Mouse (Mus musculus): Measurements from ENCODE around the gene Usp29. TPM values are rescaled to one million over a fixed set of nuclear protein-coding genes. Genes with fewer than 3 reads are reported as not detected.
A peak's percentile ranks its signal among the peaks of the same experiment; 100 is the strongest.
"Not testable (repeated sequence)": the region's sequence is repeated elsewhere in the genome, so short reads cannot be mapped to it uniquely, and the experiment has no call there.

The Usp29 gene
- polyA plus RNA-seq, 1 experiment from 2014 or later, result 10.4 TPM

GRCm38 (mm10) chr7:6753440-6753839 lies 23.1 kb downstream of the Usp29 start:
- Histone ChIP-seq H3K4me2 (no peak overlapping the region), H3K4me3 (ENCODE audit: low read depth, low read length) (no peak overlapping the region), H3K9me3 (ENCODE audit: control insufficient read depth, low read length) (no peaks in the 10 kb centered on the region), H3K9ac (ENCODE audit: low read depth, low read length) (no peak overlapping the region), H3K36me3 (ENCODE audit: control insufficient read depth, insufficient read depth, low read length) (no peaks in the 10 kb centered on the region), H3K4me1 (replicated peaks; ENCODE audit: control insufficient read depth, insufficient read depth, low read length) (no peaks in the 10 kb centered on the region), H3K27me3 (replicated peaks; ENCODE audit: control insufficient read depth, insufficient read depth, low read length) (no peaks in the 10 kb centered on the region), H3K27ac (ENCODE audit: low read depth, low read length) (no peak overlapping the region)
- ATAC-seq (replicated peaks; ENCODE audit: low FRiP score), result no peak
- 33% methylated on average over 4 of the region's 4 CpGs for WGBS
- no peak for DNase-seq (ENCODE audit: low spot score)

- ATAC-seq (replicated peaks; ENCODE audit: low FRiP score) (no peak), DNase-seq (ENCODE audit: low spot score) (no peak)
- Histone ChIP-seq H3K9ac (ENCODE audit: low read depth, low read length) (no peak overlapping the region), H3K4me3 (ENCODE audit: low read depth, low read length) (no peak overlapping the region), H3K36me3 (ENCODE audit: control insufficient read depth, insufficient read depth, low read length) (no peaks in the 10 kb centered on the region), H3K4me1 (replicated peaks; ENCODE audit: control insufficient read depth, insufficient read depth, low read length) (no peaks in the 10 kb centered on the region), H3K9me3 (ENCODE audit: control insufficient read depth, low read length) (no peaks in the 10 kb centered on the region), H3K4me2 (no peak overlapping the region), H3K27ac (ENCODE audit: low read depth, low read length) (no peak overlapping the region), H3K27me3 (replicated peaks; ENCODE audit: control insufficient read depth, insufficient read depth, low read length) (no peaks in the 10 kb centered on the region)
- 76% methylated on average over 4 of the region's 4 CpGs for WGBS
Measured at GRCm38 (mm10) chr7:6756777-6757291, 26.5 kb downstream of the Usp29 start.

GRCm38 (mm10) chr7:6759698-6760097 lies 29.3 kb downstream of the Usp29 start:
- Histone ChIP-seq H3K4me2 (no peak overlapping the region), H3K27me3 (replicated peaks; ENCODE audit: control insufficient read depth, insufficient read depth, low read length) (no peaks in the 10 kb centered on the region), H3K4me1 (replicated peaks; ENCODE audit: control insufficient read depth, insufficient read depth, low read length) (no peaks in the 10 kb centered on the region), H3K9me3 (ENCODE audit: control insufficient read depth, low read length) (no peaks in the 10 kb centered on the region), H3K27ac (ENCODE audit: low read depth, low read length) (no peak overlapping the region), H3K9ac (ENCODE audit: low read depth, low read length) (no peak overlapping the region), H3K36me3 (ENCODE audit: control insufficient read depth, insufficient read depth, low read length) (no peaks in the 10 kb centered on the region), H3K4me3 (ENCODE audit: low read depth, low read length) (no peak overlapping the region)
- DNase-seq (ENCODE audit: low spot score), result no peak
- 71% methylated on average over 12 of the region's 12 CpGs for WGBS
- no peak for ATAC-seq (replicated peaks; ENCODE audit: low FRiP score)

- 61% methylated on average over 6 of the region's 6 CpGs for WGBS
- no peak overlapping the region for H3K27ac ChIP-seq (ENCODE audit: low read depth, low read length)
Measured at GRCm38 (mm10) chr7:6760170-6760569, 29.8 kb downstream of the Usp29 start.

GRCm38 (mm10) chr7:6765240-6765639 lies 34.9 kb downstream of the Usp29 start:
- no peak overlapping the region for H3K27ac ChIP-seq (ENCODE audit: low read depth, low read length)
- H3K4me2 ChIP-seq, result no peak overlapping the region
- H3K36me3 ChIP-seq (ENCODE audit: control insufficient read depth, insufficient read depth, low read length), result no peaks in the 10 kb centered on the region
- H3K9me3 ChIP-seq (ENCODE audit: control insufficient read depth, low read length), result no peaks in the 10 kb centered on the region
- no peak overlapping the region for H3K9ac ChIP-seq (ENCODE audit: low read depth, low read length)
- H3K4me1 ChIP-seq (replicated peaks; ENCODE audit: control insufficient read depth, insufficient read depth, low read length), result peaks cover 5% of the 10 kb centered on the region; the same call in 1 of the 2 replicates
- ATAC-seq (replicated peaks; ENCODE audit: low FRiP score) (no peak), DNase-seq (ENCODE audit: low spot score) (no peak)
- H3K27me3 ChIP-seq (replicated peaks; ENCODE audit: control insufficient read depth, insufficient read depth, low read length), result no peaks in the 10 kb centered on the region
- H3K4me3 ChIP-seq (ENCODE audit: low read depth, low read length), result no peak overlapping the region
- WGBS, result 52% methylated on average over 5 of the region's 5 CpGs

More at GRCm38 (mm10) chr7:6760170-6760569, 29.8 kb downstream of the Usp29 start:
- no peaks in the 10 kb centered on the region for H3K4me1 ChIP-seq (replicated peaks; ENCODE audit: control insufficient read depth, insufficient read depth, low read length)
- H3K9me3 ChIP-seq (ENCODE audit: control insufficient read depth, low read length), result no peaks in the 10 kb centered on the region
- DNase-seq (ENCODE audit: low spot score) (no peak), ATAC-seq (replicated peaks; ENCODE audit: low FRiP score) (no peak)
- no peak overlapping the region for H3K4me3 ChIP-seq (ENCODE audit: low read depth, low read length)
- H3K4me2 ChIP-seq, result no peak overlapping the region
- H3K27me3 ChIP-seq (replicated peaks; ENCODE audit: control insufficient read depth, insufficient read depth, low read length), result no peaks in the 10 kb centered on the region
- no peaks in the 10 kb centered on the region for H3K36me3 ChIP-seq (ENCODE audit: control insufficient read depth, insufficient read depth, low read length)
- H3K9ac ChIP-seq (ENCODE audit: low read depth, low read length), result no peak overlapping the region

- no peak overlapping the region for H3K4me3 ChIP-seq (ENCODE audit: low read depth, low read length)
- H3K27me3 ChIP-seq (replicated peaks; ENCODE audit: control insufficient read depth, insufficient read depth, low read length), result no peaks in the 10 kb centered on the region
- peak overlapping the region; percentile 77 for H3K27ac ChIP-seq (ENCODE audit: low read depth, low read length)
- no peaks in the 10 kb centered on the region for H3K9me3 ChIP-seq (ENCODE audit: control insufficient read depth, low read length)
- DNase-seq (ENCODE audit: low spot score), result peak; percentile 47
- no peak overlapping the region; the same call in 1 of the 2 replicates for H3K4me2 ChIP-seq
- peak; percentile 82 for ATAC-seq (replicated peaks; ENCODE audit: low FRiP score)
- H3K36me3 ChIP-seq (ENCODE audit: control insufficient read depth, insufficient read depth, low read length), result no peaks in the 10 kb centered on the region
- peaks cover 10% of the 10 kb centered on the region; the same call in 1 of the 2 replicates for H3K4me1 ChIP-seq (replicated peaks; ENCODE audit: control insufficient read depth, insufficient read depth, low read length)
- no peak overlapping the region for H3K9ac ChIP-seq (ENCODE audit: low read depth, low read length)
- 6% methylated on average over 8 of the region's 8 CpGs for WGBS
Measured at GRCm38 (mm10) chr7:6770286-6770685, 39.9 kb downstream of the Usp29 start.

GRCm38 (mm10) chr7:6773865-6774413 lies 43.6 kb downstream of the Usp29 start:
- 51% methylated on average over 11 of the region's 11 CpGs for WGBS
- ATAC-seq (replicated peaks; ENCODE audit: low FRiP score); H3K9me3 ChIP-seq (ENCODE audit: control insufficient read depth, low read length); H3K4me3 ChIP-seq (ENCODE audit: low read depth, low read length); DNase-seq (ENCODE audit: low spot score); H3K9ac ChIP-seq (ENCODE audit: low read depth, low read length); H3K36me3 ChIP-seq (ENCODE audit: control insufficient read depth, insufficient read depth, low read length); H3K27me3 ChIP-seq (replicated peaks; ENCODE audit: control insufficient read depth, insufficient read depth, low read length); H3K4me2 ChIP-seq; H3K27ac ChIP-seq (ENCODE audit: low read depth, low read length): not testable (repeated sequence)
- H3K4me1 ChIP-seq (replicated peaks; ENCODE audit: control insufficient read depth, insufficient read depth, low read length), result peaks cover 18% of the 10 kb centered on the region

GRCm38 (mm10) chr7:6776314-6777059 lies 46.1 kb downstream of the Usp29 start:
- no peaks in the 10 kb centered on the region for H3K36me3 ChIP-seq (ENCODE audit: control insufficient read depth, insufficient read depth, low read length)
- H3K4me2 ChIP-seq, result no peak overlapping the region
- peak overlapping the region; percentile 3; the same call in 1 of the 2 replicates for H3K27ac ChIP-seq (ENCODE audit: low read depth, low read length)
- H3K27me3 ChIP-seq (replicated peaks; ENCODE audit: control insufficient read depth, insufficient read depth, low read length), result no peaks in the 10 kb centered on the region
- H3K9me3 ChIP-seq (ENCODE audit: control insufficient read depth, low read length), result no peaks in the 10 kb centered on the region
- H3K4me1 ChIP-seq (replicated peaks; ENCODE audit: control insufficient read depth, insufficient read depth, low read length), result peaks cover 7% of the 10 kb centered on the region
- WGBS, result 79% methylated on average over 10 of the region's 10 CpGs
- no peak overlapping the region for H3K4me3 ChIP-seq (ENCODE audit: low read depth, low read length)
- no peak for ATAC-seq (replicated peaks; ENCODE audit: low FRiP score)
- no peak for DNase-seq (ENCODE audit: low spot score)
- no peak overlapping the region for H3K9ac ChIP-seq (ENCODE audit: low read depth, low read length)
